Mouse (Mus musculus) cerebellum, adult 2 months (tissue): Measurements from ENCODE around the gene Zbtb11. TPM values are rescaled to one million over a fixed set of nuclear protein-coding genes. Genes with fewer than 3 reads are reported as not detected.
"Not testable (repeated sequence)": the region's sequence is repeated elsewhere in the genome, so short reads cannot be mapped to it uniquely, and the experiment has no call there.

ENCODE experiments used
- DNase-seq, 2 experiments: peaks; one replicate each; pipeline ENCODE4 v3.0.0; 2021
- H3K27ac ChIP-seq: fragments of 200-500 bp; 2 replicates; pipeline ENCODE4 v1.5.1; 2012; ENCODE audit warnings: low read length, control low read depth, inconsistent platforms; ENCODE audit not compliant: insufficient read depth
- H3K27me3 ChIP-seq: fragments of 200-500 bp; 2 replicates; pipeline ENCODE4 v1.6.1; 2012; ENCODE audit warnings: inconsistent platforms, mild to moderate bottlenecking, low read length, moderate library complexity; ENCODE audit not compliant: control insufficient read depth, insufficient read depth
- H3K4me1 ChIP-seq: fragments of 200-500 bp; 2 replicates; pipeline ENCODE4 v1.6.1; 2011; ENCODE audit warnings: low read length; ENCODE audit not compliant: control insufficient read depth, insufficient read depth
- H3K4me3 ChIP-seq: fragments of 200-500 bp; replicated peaks from 2 replicates; pipeline ENCODE3; 2011; ENCODE audit warnings: mild to moderate bottlenecking, low read depth, low read length, control low read depth; ENCODE audit not compliant: insufficient read depth
- CTCF ChIP-seq: fragments of 200-500 bp; IDR thresholded peaks from 2 replicates; pipeline ENCODE4 v1.5.1; 2011; ENCODE audit warnings: low read depth, mild to moderate bottlenecking, control low read depth, low read length, moderate library complexity, borderline replicate concordance; ENCODE audit not compliant: insufficient read depth
- POLR2A ChIP-seq: fragments of 200-500 bp; IDR thresholded peaks from 2 replicates; pipeline ENCODE4 v1.6.1; 2011; ENCODE audit warnings: low read length, control low read depth, borderline replicate concordance; ENCODE audit not compliant: insufficient read depth
- WGBS: fragments of 180-500 bp; shearing (Covaris S2); methylation state at CpG from one replicate; pipeline ENCODE4 v1.1.7; 2018; 5-methylcytosine and 5-hydroxymethylcytosine counted together
- polyA plus RNA-seq: library from polyadenylated mRNA; depleted of rRNA; stranded (reverse); fragments of >200 nt; gene quantifications from 2 replicates; pipeline ENCODE4 v1.2.3, GENCODE M21; 2012

Gene Zbtb11
- polyA plus RNA-seq, 1 experiment, result 27.5 TPM

DNA sequence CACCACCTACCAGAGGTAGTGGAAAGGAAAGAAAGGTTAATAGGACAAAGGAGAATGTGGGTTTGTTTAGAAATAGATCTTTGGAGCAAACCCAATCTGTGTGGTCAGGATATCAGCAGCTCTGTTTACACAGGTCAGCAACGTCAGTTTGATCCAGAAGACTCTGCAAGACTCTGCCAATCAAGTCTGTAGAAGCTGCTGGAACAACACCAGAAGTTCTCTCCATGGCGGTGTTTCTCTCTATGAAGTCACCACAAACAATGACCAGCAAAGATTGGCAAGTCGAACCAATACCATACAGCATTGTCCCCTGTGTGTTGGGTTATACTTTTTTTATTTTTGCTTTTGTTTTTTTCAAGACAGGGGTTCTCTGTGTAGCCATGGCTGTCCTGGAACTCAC lies 26.4 kb upstream of the Zbtb11 start:
- no peaks in the 10 kb centered on the region for H3K27me3 ChIP-seq
- H3K4me1 ChIP-seq, result no peaks in the 10 kb centered on the region
- TF ChIP-seq CTCF (no peak), POLR2A (no peak)
- WGBS, result 54% methylated on average over 3 of the region's 3 CpGs
- no peak overlapping the region for H3K4me3 ChIP-seq
- H3K27ac ChIP-seq, result no peak overlapping the region
- DNase-seq, result no peak

DNA sequence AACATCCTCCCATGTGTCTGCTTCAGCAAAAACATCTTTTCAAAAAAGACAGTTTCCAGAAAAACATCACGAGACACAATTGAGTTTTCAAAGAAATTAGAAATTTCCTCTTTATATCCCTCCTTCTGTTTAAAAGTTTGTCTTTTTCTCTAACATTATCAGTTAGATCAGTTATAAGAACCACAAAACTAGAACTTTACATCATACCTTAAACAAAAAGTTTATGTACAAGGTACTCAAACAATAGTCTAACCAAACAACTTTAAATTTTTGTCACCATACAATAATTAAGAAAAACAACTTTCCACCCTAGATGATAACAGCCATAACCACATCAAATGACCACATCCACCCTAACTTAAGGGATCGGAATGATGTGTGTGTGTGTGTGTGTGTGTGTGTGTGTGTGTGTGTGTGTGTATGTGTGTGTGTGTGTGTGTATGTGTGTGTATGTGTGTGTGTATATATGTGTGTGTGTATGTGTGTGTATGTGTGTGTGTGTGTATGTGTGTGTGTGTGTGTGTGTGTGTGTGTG lies 25.7 kb upstream of the Zbtb11 start:
- 83% methylated on average over 2 of the region's 2 CpGs for WGBS
- H3K4me3 ChIP-seq, H3K27ac ChIP-seq, H3K4me1 ChIP-seq, DNase-seq, H3K27me3 ChIP-seq: not testable (repeated sequence)

DNA sequence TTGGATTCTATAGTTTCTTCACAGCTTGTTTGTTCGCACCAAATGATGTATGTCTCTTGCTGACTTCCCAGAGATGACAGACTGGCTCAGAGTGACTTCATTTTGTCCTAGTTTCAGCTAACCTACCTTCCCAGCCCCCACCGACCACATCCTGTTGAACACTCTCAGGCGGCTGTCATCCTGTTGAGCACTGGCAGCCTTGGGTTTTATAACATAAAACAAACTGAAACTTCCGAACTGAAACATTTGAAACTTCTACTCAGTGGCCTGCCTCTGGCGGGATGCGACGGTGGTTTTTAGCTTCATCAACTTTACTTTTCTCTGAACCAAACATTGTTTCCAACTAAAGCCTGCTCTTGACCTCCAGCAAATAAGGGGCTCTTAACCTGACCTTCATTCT lies 24.7 kb upstream of the Zbtb11 start:
- H3K4me1 ChIP-seq, result no peaks in the 10 kb centered on the region
- no peaks in the 10 kb centered on the region for H3K27me3 ChIP-seq
- no peak for DNase-seq
- H3K4me3 ChIP-seq, result no peak overlapping the region
- TF ChIP-seq POLR2A (no peak), CTCF (no peak)
- H3K27ac ChIP-seq, result no peak overlapping the region
- 77% methylated on average over 7 of the region's 7 CpGs for WGBS

DNA sequence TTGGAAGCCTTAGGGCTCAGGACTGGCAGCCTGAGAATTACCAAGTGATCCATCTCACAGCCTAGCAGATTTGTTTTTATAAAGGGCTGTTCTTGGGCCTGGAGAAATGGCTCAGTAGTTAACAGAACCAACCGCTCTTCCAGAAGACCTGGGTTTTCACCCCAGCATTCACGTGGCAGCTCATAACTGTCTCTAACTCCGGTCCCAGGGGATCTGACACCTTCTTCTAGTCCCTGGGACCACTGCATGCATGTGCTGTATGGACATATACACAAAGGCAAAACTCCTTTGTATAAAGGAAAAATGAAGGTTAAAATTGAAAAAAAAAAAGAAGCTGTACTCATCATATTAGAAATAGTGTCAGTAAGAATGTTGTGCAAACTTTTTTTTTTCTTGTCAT lies 23.2 kb upstream of the Zbtb11 start:
- Histone ChIP-seq H3K4me3 (no peak overlapping the region), H3K4me1 (no peaks in the 10 kb centered on the region), H3K27me3 (no peaks in the 10 kb centered on the region), H3K27ac (no peak overlapping the region)
- no peak for DNase-seq
- TF ChIP-seq POLR2A (no peak), CTCF (no peak)
- 60% methylated on average over 3 of the region's 3 CpGs for WGBS

DNA sequence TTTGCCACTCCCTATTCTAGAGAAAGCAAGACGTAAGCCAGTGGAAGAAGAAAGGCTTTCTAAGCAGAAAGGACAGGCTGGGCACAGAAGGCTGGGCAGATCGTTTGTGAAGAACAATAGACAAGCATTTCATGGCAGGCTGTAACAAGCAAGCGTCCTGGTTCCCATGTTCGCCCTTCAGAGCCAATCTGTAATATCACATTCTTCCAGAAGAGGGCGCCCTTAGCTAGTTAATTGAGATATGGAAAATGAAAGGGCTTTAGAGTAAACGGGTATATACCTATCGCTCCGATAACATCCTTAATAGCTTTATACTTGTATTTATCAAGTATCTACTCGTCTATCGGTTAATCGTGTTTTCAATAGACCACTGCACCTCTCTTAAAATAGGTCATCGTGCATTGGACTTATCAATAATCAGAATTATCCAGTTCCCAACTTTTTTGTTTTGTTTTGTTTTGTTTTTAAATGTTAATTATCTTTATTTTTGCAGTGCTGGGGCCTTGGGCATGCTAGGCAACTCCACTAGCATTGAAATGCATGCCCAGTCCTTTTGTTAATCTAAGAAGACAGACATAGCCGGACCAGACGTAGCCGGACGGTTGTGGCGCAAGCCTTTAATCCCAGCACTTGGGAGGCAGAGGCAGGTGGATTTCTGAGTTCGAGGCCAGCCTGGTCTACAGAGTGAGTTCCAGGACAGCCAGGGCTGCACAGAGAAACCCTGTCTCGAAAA lies 22.6 kb upstream of the Zbtb11 start:
- 35% methylated on average over 19 of the region's 19 CpGs for WGBS
- Histone ChIP-seq H3K4me3 (no peak overlapping the region), H3K27me3 (no peaks in the 10 kb centered on the region), H3K4me1 (no peaks in the 10 kb centered on the region), H3K27ac (no peak overlapping the region)
- TF ChIP-seq POLR2A (no peak), CTCF (peak; percentile 67)
- DNase-seq, result peak; percentile 55 to 67

DNA sequence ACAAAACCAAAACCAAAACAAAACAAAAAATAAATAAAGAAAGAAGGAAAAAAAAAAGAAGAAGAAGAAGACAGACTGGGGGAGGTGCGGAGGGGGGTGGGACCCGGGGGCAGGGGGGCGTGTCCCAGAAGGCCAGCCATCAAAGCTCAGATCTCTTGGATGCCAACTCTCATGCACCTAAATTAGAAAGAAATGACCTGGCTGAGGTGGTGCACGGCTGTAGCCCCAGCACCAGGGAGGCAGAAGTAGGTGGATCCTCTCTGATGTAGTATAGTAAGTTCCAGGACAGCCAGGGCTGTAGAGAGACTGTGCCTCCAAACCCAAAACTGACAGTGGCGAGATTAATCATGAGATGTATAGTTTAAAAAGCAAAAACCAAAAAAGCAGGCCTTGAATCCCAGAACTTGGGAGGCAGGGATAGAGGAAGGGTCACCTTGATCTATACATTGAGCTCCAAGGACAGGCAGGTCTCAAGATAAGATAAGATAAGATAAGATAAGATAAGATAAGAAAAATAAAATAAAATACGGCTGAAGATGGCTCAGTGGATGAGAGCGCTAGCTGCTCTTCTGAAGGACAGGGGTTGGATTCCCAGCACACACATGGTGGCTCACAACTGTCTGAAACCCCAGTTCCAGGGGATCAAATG lies 21.9 kb upstream of the Zbtb11 start:
- no peak for TF ChIP-seq CTCF
- TF ChIP-seq POLR2A, result no peak
- no peaks in the 10 kb centered on the region for H3K4me1 ChIP-seq
- no peak overlapping the region for H3K4me3 ChIP-seq
- 82% methylated on average over 7 of the region's 7 CpGs for WGBS
- no peak for DNase-seq
- no peaks in the 10 kb centered on the region for H3K27me3 ChIP-seq
- no peak overlapping the region for H3K27ac ChIP-seq

DNA sequence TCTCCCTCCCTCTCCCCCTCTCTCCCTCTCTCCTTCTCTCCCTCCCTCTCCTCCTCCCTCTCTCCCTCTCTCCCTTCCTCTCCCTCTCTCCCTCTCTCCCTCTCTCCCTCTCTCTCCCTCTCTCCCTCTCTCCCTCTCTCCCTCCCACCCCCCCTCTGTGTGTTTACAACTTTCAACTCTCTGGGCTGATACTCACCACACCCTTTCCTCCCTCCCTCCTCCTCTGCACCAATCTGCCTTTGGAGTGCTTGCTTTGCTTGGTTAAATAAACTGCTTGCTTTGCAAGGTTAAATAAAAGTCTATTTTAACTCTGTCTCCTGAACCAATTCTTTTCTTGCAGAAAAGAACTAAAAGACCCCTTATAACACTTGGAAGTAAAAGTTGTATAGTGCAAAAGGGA lies 20.9 kb upstream of the Zbtb11 start:
- TF ChIP-seq CTCF (no peak), POLR2A (no peak)
- no peak overlapping the region for H3K4me3 ChIP-seq
- no peaks in the 10 kb centered on the region for H3K27me3 ChIP-seq
- H3K27ac ChIP-seq, result no peak overlapping the region
- H3K4me1 ChIP-seq, result no peaks in the 10 kb centered on the region
- no peak for DNase-seq

DNA sequence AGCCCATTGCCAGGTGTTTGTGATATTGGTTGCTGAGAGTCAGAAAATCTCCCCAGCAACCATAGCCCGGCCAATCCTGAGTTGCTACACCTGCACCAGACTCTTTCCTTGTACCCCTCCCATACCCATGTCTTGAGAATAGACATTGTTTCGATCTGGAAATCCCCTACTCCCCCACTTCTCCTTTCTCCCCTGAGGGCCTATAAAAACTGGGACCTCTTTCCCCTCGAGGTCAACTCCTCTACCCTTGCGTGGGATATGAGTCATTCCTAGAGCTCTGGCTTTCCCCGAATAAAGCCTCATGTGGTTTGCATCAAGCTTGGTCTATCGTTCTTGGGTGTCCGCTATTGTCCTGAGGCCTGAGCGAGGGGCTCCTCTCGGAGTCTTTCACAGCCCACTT lies 19.5 kb upstream of the Zbtb11 start:
- not testable (repeated sequence) for H3K27me3 ChIP-seq, DNase-seq, H3K4me3 ChIP-seq, H3K27ac ChIP-seq, H3K4me1 ChIP-seq
- 94% methylated on average over 9 of the region's 9 CpGs for WGBS

DNA sequence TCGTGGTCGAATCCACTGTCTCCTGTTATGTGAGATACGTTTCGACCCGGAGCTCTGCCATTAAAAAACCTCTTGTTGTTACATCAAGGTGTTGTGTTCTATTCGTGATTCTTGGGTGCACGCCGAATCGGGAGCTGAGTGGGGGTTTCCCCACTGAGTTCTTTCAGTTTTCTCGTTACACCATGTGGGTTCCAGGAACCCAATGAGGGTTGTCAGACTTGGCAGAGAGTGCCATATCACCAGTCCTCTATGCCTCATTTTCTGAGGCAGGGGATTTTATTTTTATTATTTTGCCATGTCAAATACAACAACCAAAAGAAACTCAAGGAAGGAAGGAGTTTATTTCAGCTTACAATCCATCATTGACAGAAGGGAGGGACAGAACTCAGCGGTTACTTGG lies 10.6 kb upstream of the Zbtb11 start:
- not testable (repeated sequence) for H3K27me3 ChIP-seq, DNase-seq, H3K4me3 ChIP-seq, H3K4me1 ChIP-seq, H3K27ac ChIP-seq
- WGBS, result 74% methylated on average over 6 of the region's 11 CpGs
